10 mouse cellular contexts compared by ENCODE assay signal in the genomic region with DNA sequence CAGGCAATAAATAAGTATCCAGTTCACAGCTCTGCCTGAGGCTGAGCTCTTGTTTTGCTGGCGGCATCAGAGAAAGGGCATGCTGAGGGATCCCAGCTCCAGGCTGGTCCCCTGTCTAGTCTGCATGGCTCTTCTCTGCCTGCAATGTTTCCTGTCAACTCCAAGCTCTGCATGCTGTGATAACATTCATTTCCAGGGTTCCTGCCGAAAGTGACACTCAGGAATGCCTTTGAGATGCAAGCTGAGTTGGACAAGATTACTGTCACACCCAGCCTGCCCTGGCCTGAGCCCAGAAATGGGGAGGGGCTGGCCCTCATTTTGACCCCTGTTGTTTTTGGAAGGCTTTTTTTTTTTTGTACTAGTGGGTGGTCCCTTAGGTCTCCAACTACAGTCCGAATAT. TPM values are rescaled to one million over a fixed set of nuclear protein-coding genes. Genes with fewer than 3 reads are reported as not detected.
DNase-seq lines count a peak whose midpoint lies in the region; ATAC-seq and TF ChIP-seq lines count a peak whose summit lies in the region.
"Had no signal": no experiment of that assay in that cellular context is flagged by ENCODE, and none has a peak within 500 bp of the region (broad histone marks: within the 10 kb centered on the region; RNA-seq: fewer than 3 reads in every experiment).

No protein-coding gene starts in this region.

- H3K36me3 ChIP-seq in lung, embryonic 14.5 days (ENCODE audit: insufficient read depth): no peaks in the 10 kb centered on the region
- H3K36me3 ChIP-seq in hindbrain, postnatal 0 days (ENCODE audit: insufficient read depth, low read length): no peaks in the 10 kb centered on the region

- ATAC-seq in lung, embryonic 14.5 days (ENCODE audit: insufficient read depth): peak; percentile 97
- peak; percentile 78 for ATAC-seq in hindbrain, postnatal 0 days

- H3K9ac ChIP-seq in lung, embryonic 14.5 days: no peak overlapping the region
- no peak overlapping the region for H3K9ac ChIP-seq in hindbrain, postnatal 0 days (replicated peaks; ENCODE audit: low read length)

- H3K27ac ChIP-seq in lung, embryonic 14.5 days (ENCODE audit: low read depth): peak overlapping the region; percentile 86
- no peak overlapping the region for H3K27ac ChIP-seq in hindbrain, postnatal 0 days

- no peak overlapping the region for H3K4me3 ChIP-seq in lung, embryonic 14.5 days (ENCODE audit: low read depth, low read length)
- no peak overlapping the region for H3K4me3 ChIP-seq in lung, adult 2 months (replicated peaks; ENCODE audit: extremely low read depth, low read depth, low read length)
- no peak overlapping the region for H3K4me3 ChIP-seq in hindbrain, postnatal 0 days (ENCODE audit: low read length)
- H3K4me3 ChIP-seq: erythroblast, embryonic 14.5 days had no signal

- 7% methylated on average over 3 of the region's 3 CpGs for WGBS in lung, embryonic 14.5 days
- WGBS in lung, adult 2 months: 31% methylated on average over 3 of the region's 3 CpGs
- WGBS in hindbrain, postnatal 0 days: 16% methylated on average over 3 of the region's 3 CpGs

- no peak for TF ChIP-seq CTCF in lung, embryonic 14.5 days (IDR thresholded peaks at IDR 0.05; ENCODE audit: low read depth)
- TF ChIP-seq CTCF in lung, adult 2 months (IDR thresholded peaks at IDR 0.05; ENCODE audit: insufficient read depth, low read length): no peak
- TF ChIP-seq CTCF in hindbrain, postnatal 0 days (IDR thresholded peaks at IDR 0.05; ENCODE audit: low read depth): no peak

- peaks cover 12% of the 10 kb centered on the region for H3K4me1 ChIP-seq in lung, embryonic 14.5 days (ENCODE audit: insufficient read depth)
- H3K4me1 ChIP-seq in lung, adult 2 months (ENCODE audit: control insufficient read depth, insufficient read depth, low read length): no peaks in the 10 kb centered on the region; the same call in 1 of the 2 replicates
- no peaks in the 10 kb centered on the region for H3K4me1 ChIP-seq in hindbrain, postnatal 0 days (ENCODE audit: insufficient read depth, low read length)

- no peaks in the 10 kb centered on the region for H3K9me3 ChIP-seq in lung, embryonic 14.5 days (ENCODE audit: low read depth, low read length)
- H3K9me3 ChIP-seq in hindbrain, postnatal 0 days (ENCODE audit: low read length): no peaks in the 10 kb centered on the region

- no peak for TF ChIP-seq POLR2A in lung, adult 2 months (IDR thresholded peaks at IDR 0.05; ENCODE audit: borderline replicate concordance, extremely low read depth, low read depth, low read length)

- no peaks in the 10 kb centered on the region for H3K27me3 ChIP-seq in lung, embryonic 14.5 days (ENCODE audit: insufficient read depth, low read length)
- H3K27me3 ChIP-seq in hindbrain, postnatal 0 days (ENCODE audit: insufficient read depth, low read length): no peaks in the 10 kb centered on the region

- peak; percentile 91 for DNase-seq in lung, embryonic 14.5 days
- DNase-seq in lung, adult 2 months: no peak
- peak; percentile 72 for DNase-seq in embryo, embryonic 9.5 days (ENCODE audit: extremely low spot score)
- peak; percentile 45 for DNase-seq in hindbrain, postnatal 0 days (ENCODE audit: low spot score)
- DNase-seq in lung, postnatal 14 days: peak; percentile 57
- no peak for DNase-seq in left cerebral cortex, adult 9 months (ENCODE audit: low spot score in 2 of 2)
- DNase-seq in B cell, adult 2 months: no peak
- no peak for DNase-seq in cerebellum, adult 8-10 months

- peak overlapping the region; percentile 32 for H3K4me2 ChIP-seq in lung, embryonic 14.5 days
- H3K4me2 ChIP-seq in hindbrain, postnatal 0 days (ENCODE audit: low read depth, low read length): no peak overlapping the region

RNA-seq across cellular contexts. Expression of gene Itgb6, which starts 7.6 kb away (rescaled TPM):
- 5.5 and 6.2 TPM in 2 replicates for polyA plus RNA-seq in lung, embryonic 14.5 days (2014; fragmentation: Nextera tagmentation; extraction: Ambion mirVana)
- polyA plus RNA-seq in lung, adult 2 months (2012; rRNA removed): 22.8 and 28.9 TPM in 2 replicates
- total RNA-seq in hindbrain, postnatal 0 days (2014; rRNA removed): 0.05 and 0.97 TPM in 2 replicates
- polyA plus RNA-seq in hindbrain, postnatal 0 days (2015; fragmentation: Nextera tagmentation; extraction: Ambion mirVana): 0.08 TPM in 2 replicates
- total RNA-seq: left cerebral cortex, adult 18-20 months had no signal
- polyA plus RNA-seq: erythroblast, embryonic 14.5 days had no signal

Comparison
In these comparisons a context has a peak if more than half of its experiments do, and no peak if none do; other contexts are left out.
1. DNase-seq: peak in lung, embryonic 14.5 days (single experiment), embryo, embryonic 9.5 days (single experiment), hindbrain, postnatal 0 days (single experiment) and lung, postnatal 14 days (single experiment); none in lung, adult 2 months (single experiment), left cerebral cortex, adult 9 months (0 of 2), B cell, adult 2 months (0 of 2) and cerebellum, adult 8-10 months (single experiment).